Mouse (Mus musculus) CH12.LX (cell line): ENCODE data around the gene Ttc30a1. TPM values are rescaled to one million over a fixed set of nuclear protein-coding genes. Genes with fewer than 3 reads are reported as not detected.

Source experiments
- DNase-seq: peaks from one replicate; pipeline ENCODE4 v3.0.0-alpha.2; 2013; ENCODE audit errors: extremely low read depth
- H3K27ac ChIP-seq: 2 replicates; pipeline ENCODE4 v1.5.1; 2012; ENCODE audit warnings: low read depth, mild to moderate bottlenecking, control low read depth, moderate library complexity; ENCODE audit not compliant: insufficient read depth
- H3K27me3 ChIP-seq: replicated peaks from 2 replicates; pipeline ENCODE3; 2012; ENCODE audit warnings: inconsistent platforms
- H3K36me3 ChIP-seq, 2 experiments: replicated peaks in 1 of 2; 2 replicates each; pipeline versions ENCODE3 to v1.6.1; 2012; ENCODE audit warnings: inconsistent platforms in 1 of 2, low read length in 1 of 2, mild to moderate bottlenecking in 1 of 2, mixed read lengths in 1 of 2, moderate library complexity in 1 of 2; ENCODE audit not compliant: control insufficient read depth in 1 of 2, insufficient read depth in 1 of 2
- H3K4me1 ChIP-seq, 2 experiments: 2 replicates each; pipeline ENCODE4 v1.6.1; 2012; ENCODE audit warnings: inconsistent platforms in 1 of 2, moderate library complexity in 1 of 2; ENCODE audit not compliant: insufficient read depth in 2 of 2, control insufficient read depth in 1 of 2
- H3K4me2 ChIP-seq: 2 replicates; pipeline ENCODE4 v1.6.1; 2012; ENCODE audit warnings: low read depth, mild to moderate bottlenecking, control low read depth; ENCODE audit not compliant: poor library complexity, insufficient read depth, severe bottlenecking
- H3K4me3 ChIP-seq, 3 experiments: fragments of 150-350 bp in 1 of 3; sonication (generic) in 1 of 3; replicated peaks in 1 of 3; 2 replicates each; pipeline versions ENCODE3 to v1.5.1; 2011 to 2012; ENCODE audit warnings: low read depth in 2 of 3, low read length in 2 of 3, mild to moderate bottlenecking in 2 of 3, moderate library complexity in 2 of 3, control low read depth in 1 of 3, improper control_type of control experiment in 1 of 3, inconsistent platforms in 1 of 3, mixed read lengths in 1 of 3; ENCODE audit not compliant: poor library complexity in 1 of 3
- H3K79me2 ChIP-seq: replicated peaks from 2 replicates; pipeline ENCODE4 v1.6.1; 2012; ENCODE audit warnings: mild to moderate bottlenecking, moderate library complexity; ENCODE audit not compliant: control insufficient read depth, poor library complexity, insufficient read depth, severe bottlenecking; ENCODE audit errors: extremely low read depth
- H3K9ac ChIP-seq: 2 replicates; pipeline ENCODE4 v1.6.1; 2012; ENCODE audit warnings: low read depth, mild to moderate bottlenecking, control low read depth, moderate library complexity; ENCODE audit not compliant: insufficient read depth
- H3K9me3 ChIP-seq: replicated peaks from 2 replicates; pipeline ENCODE3; 2012; ENCODE audit warnings: low read length, inconsistent platforms, mixed read lengths
- ELF1 ChIP-seq: IDR thresholded peaks from 2 replicates; pipeline ENCODE4 v1.6.1; 2014; ENCODE audit warnings: low read depth, mild to moderate bottlenecking, inconsistent platforms, low read length, improper control_type of control experiment
- EP300 ChIP-seq: IDR thresholded peaks from 2 replicates; pipeline ENCODE4 v1.6.1; 2011; ENCODE audit warnings: low read length, improper control_type of control experiment
- GABPA ChIP-seq: IDR thresholded peaks from 2 replicates; pipeline ENCODE4 v1.6.1; 2012; ENCODE audit warnings: low read depth, low read length, improper control_type of control experiment, inconsistent platforms; ENCODE audit not compliant: insufficient replicate concordance
- IRF4 ChIP-seq: IDR thresholded peaks from 2 replicates; pipeline ENCODE4 v1.6.1; 2014; ENCODE audit warnings: low read depth, mild to moderate bottlenecking, inconsistent platforms, low read length, improper control_type of control experiment
- JUN ChIP-seq: IDR thresholded peaks from 2 replicates; pipeline ENCODE4 v1.6.1; 2011; ENCODE audit warnings: low read depth, mild to moderate bottlenecking, low read length, improper control_type of control experiment, moderate library complexity; ENCODE audit not compliant: insufficient read depth
- KAT2A ChIP-seq: IDR thresholded peaks from 2 replicates; pipeline ENCODE4 v1.6.1; 2012; ENCODE audit warnings: low read length, improper control_type of control experiment, inconsistent platforms; ENCODE audit not compliant: insufficient replicate concordance
- MAZ ChIP-seq: IDR thresholded peaks from 2 replicates; pipeline ENCODE4 v1.6.1; 2012; ENCODE audit warnings: low read depth, mild to moderate bottlenecking, inconsistent platforms, low read length, improper control_type of control experiment, moderate library complexity
- MXI1 ChIP-seq: IDR thresholded peaks from 2 replicates; pipeline ENCODE4 v1.6.1; 2011; ENCODE audit warnings: mild to moderate bottlenecking, low read depth, low read length, improper control_type of control experiment
- MYC ChIP-seq: IDR thresholded peaks from 2 replicates; pipeline ENCODE4 v1.6.1; 2011; ENCODE audit warnings: low read depth, mild to moderate bottlenecking, improper control_type of control experiment, low read length
- NELFE ChIP-seq: IDR thresholded peaks from 2 replicates; pipeline ENCODE4 v1.6.1; 2011; ENCODE audit warnings: low read depth, low read length, improper control_type of control experiment
- PAX5 ChIP-seq: IDR thresholded peaks from 2 replicates; pipeline ENCODE4 v1.6.1; 2012; ENCODE audit warnings: low read length, inconsistent platforms, mixed read lengths
- POLR2AphosphoS2 ChIP-seq: IDR thresholded peaks from 2 replicates; pipeline ENCODE4 v1.6.1; 2011; ENCODE audit warnings: low read depth, low read length, improper control_type of control experiment
- SMC3 ChIP-seq: IDR thresholded peaks from 2 replicates; pipeline ENCODE4 v1.6.1; 2011; ENCODE audit warnings: low read depth, low read length, improper control_type of control experiment
- ZC3H11A ChIP-seq: IDR thresholded peaks from 2 replicates; pipeline ENCODE4 v1.6.1; 2012; ENCODE audit warnings: low read depth, mild to moderate bottlenecking, inconsistent platforms, low read length, improper control_type of control experiment
- ZKSCAN1 ChIP-seq: IDR thresholded peaks from 2 replicates; pipeline ENCODE4 v1.6.1; 2012; ENCODE audit warnings: low read depth, inconsistent platforms, low read length, improper control_type of control experiment, borderline replicate concordance
- ZNF384 ChIP-seq: IDR thresholded peaks from 2 replicates; pipeline ENCODE4 v1.6.1; 2012; ENCODE audit warnings: low read depth, low read length, improper control_type of control experiment, inconsistent platforms
- dilution Hi-C: fragments of 300-500 bp; cut with MboI; formaldehyde crosslinking; loops from 2 replicates; pipeline ENCODE4 v1.14.3; 2020; ENCODE audit warnings: low sequenced_read_pairs; ENCODE audit not compliant: extremely low pct_unique_long_range_greater_than_20kb, extremely low pct_ligation_motif_present
- in situ Hi-C: fragments of 300-500 bp; cut with MboI; formaldehyde crosslinking; loops from 3 replicates; pipeline ENCODE4 v1.14.3; 2019; ENCODE audit warnings: low sequenced_read_pairs, low pct_ligation_motif_present, low pct_unique_long_range_greater_than_20kb, mixed read lengths
- polyA plus RNA-seq: library from polyadenylated mRNA; unstranded; fragments of >175 nt; gene quantifications from 2 replicates; pipeline ENCODE4 v1.2.1, GENCODE M21; 2012; ENCODE audit warnings: low read depth; ENCODE audit not compliant: insufficient read length
- total RNA-seq, 2 experiments: library from RNA; depleted of rRNA; stranded (reverse); fragments of 300-350 nt in 1 of 2; fragments of >200 nt in 1 of 2; gene quantifications; 2 replicates each; pipeline ENCODE4 v1.2.3; 2012 to 2014

Gene Ttc30a1
- total and polyA plus RNA-seq, 3 experiments, result not detected

DNA sequence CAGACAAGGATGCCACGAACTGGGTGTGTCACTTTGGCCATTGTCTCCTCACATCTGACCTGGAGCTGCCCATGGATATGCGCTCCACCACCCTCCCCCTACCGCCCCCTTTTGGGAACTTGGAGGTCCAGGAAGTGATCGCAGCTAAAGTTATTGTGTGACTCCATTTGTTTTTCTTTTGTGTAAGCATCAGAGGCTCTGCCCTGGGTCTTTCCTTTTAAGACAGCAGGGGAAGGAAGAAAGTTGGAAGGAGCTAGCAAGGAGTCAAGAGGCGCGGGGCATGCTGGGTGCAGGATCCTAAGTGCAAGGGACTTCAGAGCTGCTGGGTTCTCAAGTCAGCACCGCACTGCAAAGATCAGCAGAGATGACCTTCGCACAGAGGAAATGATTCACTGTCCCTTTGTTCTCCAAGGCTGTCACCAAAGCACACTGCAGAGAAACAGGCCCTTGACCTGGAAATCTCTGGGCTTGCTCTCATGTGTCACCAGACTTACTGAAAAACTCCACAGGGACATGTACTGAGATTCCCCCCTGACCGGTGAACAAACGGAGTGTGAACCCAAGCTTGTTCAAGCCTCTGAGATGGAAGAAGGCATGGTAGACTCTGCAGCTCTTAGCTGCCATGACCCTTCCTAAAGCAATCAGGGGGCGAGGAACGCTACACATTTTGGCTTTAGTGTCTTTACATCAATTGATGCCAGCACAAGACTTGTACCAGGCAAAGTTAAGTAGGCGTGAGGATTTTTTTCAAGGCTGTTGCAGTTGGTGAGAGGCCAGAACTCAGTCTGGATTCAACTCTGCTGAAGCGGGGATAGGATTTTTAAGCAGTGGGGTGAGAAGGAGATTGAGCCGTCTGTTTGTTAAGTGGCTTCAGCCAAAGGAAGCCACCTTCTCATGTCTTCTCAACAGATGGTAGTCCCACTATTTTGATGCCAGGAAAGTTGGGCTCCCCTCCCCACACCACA lies 21.1 kb downstream of the Ttc30a1 start:
- DNase-seq, result no peak
- H3K27ac ChIP-seq, result no peak overlapping the region
- no peak overlapping the region for H3K4me2 ChIP-seq
- in situ Hi-C loops, result loop anchor here (10.0 kb wide), 1 partner anchor 176 kb away; no protein-coding TSS in a partner anchor
- H3K4me3 ChIP-seq, result no peak overlapping the region
- dilution Hi-C loops, result no loop called here
- no peaks in the 10 kb centered on the region for H3K79me2 ChIP-seq
- H3K36me3 ChIP-seq, result no peaks in the 10 kb centered on the region
- H3K4me1 ChIP-seq, result peaks cover 0 to 12% of the 10 kb centered on the region in 2 experiments; a peak in 2 of 4 replicates
- no peaks in the 10 kb centered on the region for H3K27me3 ChIP-seq
- no peaks in the 10 kb centered on the region for H3K9me3 ChIP-seq
- H3K9ac ChIP-seq, result no peak overlapping the region
- TF ChIP-seq ZC3H11A (no peak), ELF1 (no peak), JUN (no peak), NELFE (no peak), ZNF384 (no peak), PAX5 (no peak), IRF4 (no peak)
- TF ChIP-seq, all 38 proteins: peak for 0

DNA sequence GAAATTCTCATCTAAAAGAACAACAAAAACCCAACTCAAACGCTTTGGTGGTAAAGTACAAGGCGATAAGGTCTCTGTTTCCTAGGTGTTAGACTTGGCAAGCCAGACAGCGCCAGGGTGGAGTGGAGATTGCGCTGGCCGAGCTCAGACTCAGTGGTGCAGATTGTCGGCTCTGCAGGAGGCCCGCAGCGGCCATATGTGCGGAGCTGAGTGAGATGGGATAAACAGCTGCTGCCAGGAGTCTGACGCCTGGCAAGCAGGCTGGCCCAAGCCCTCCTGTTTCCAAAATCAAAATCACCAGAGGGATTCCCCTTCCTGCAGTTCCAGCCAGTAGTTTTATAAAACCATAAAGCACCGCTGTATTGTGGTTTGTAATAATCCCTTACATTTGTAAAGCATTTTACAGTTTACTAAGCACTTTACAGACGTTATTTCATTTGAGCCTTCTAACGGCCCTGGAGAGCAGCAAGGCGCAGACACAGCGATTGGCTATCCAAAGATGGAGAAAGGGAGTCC lies 21.9 kb downstream of the Ttc30a1 start:
- Histone ChIP-seq H3K27ac (no peak overlapping the region), H3K4me2 (no peak overlapping the region), H3K27me3 (no peaks in the 10 kb centered on the region), H3K79me2 (no peaks in the 10 kb centered on the region), H3K4me1 (peaks cover 0 to 11% of the 10 kb centered on the region in 2 experiments; a peak in 2 of 4 replicates), H3K9ac (no peak overlapping the region), H3K4me3 (no peak overlapping the region), H3K36me3 (no peaks in the 10 kb centered on the region), H3K9me3 (no peaks in the 10 kb centered on the region)
- DNase-seq, result no peak
- TF ChIP-seq ZKSCAN1 (no peak), SMC3 (no peak), ZNF384 (no peak), MYC (no peak), EP300 (no peak), POLR2AphosphoS2 (no peak), GABPA (no peak), ZC3H11A (no peak), KAT2A (no peak), ELF1 (no peak), MAZ (no peak), MXI1 (no peak)
- dilution Hi-C loops, result no loop called here
- in situ Hi-C loops, result loop anchor here (10.0 kb wide), 3 partner anchors 75 to 345 kb away; no protein-coding TSS in a partner anchor
